Mouse (Mus musculus) hindbrain, embryonic 12.5 days (tissue): Measurements from ENCODE around the gene Tstd2. TPM values are rescaled to one million over a fixed set of nuclear protein-coding genes. Genes with fewer than 3 reads are reported as not detected.

ENCODE experiments used
- ATAC-seq: fragments of 200-750 bp; cut with Nextera tagmentation; 2 replicates; pipeline ENCODE4 v1.8.0; 2017; ENCODE audit warnings: moderate TSS enrichment; ENCODE audit not compliant: low FRiP score
- H3K27ac ChIP-seq: fragments of 300-500 bp; sonication (generic); 2 replicates; pipeline ENCODE4 v1.5.1; 2016; ENCODE audit warnings: mild to moderate bottlenecking
- H3K27me3 ChIP-seq: fragments of 300-500 bp; sonication (generic); 2 replicates; pipeline ENCODE4 v1.6.1; 2016; ENCODE audit warnings: mild to moderate bottlenecking
- H3K36me3 ChIP-seq: fragments of 300-500 bp; sonication (generic); 2 replicates; pipeline ENCODE4 v1.6.1; 2016; ENCODE audit warnings: mild to moderate bottlenecking
- H3K4me1 ChIP-seq: fragments of 300-500 bp; sonication (generic); 2 replicates; pipeline ENCODE4 v1.6.1; 2016
- H3K4me2 ChIP-seq: fragments of 300-500 bp; sonication (generic); replicated peaks from 2 replicates; pipeline ENCODE4 v1.6.1; 2016; ENCODE audit warnings: mild to moderate bottlenecking
- H3K4me3 ChIP-seq: fragments of 300-500 bp; sonication (generic); 2 replicates; pipeline ENCODE4 v1.5.1; 2016; ENCODE audit warnings: mild to moderate bottlenecking
- H3K9ac ChIP-seq: fragments of 300-500 bp; sonication (generic); 2 replicates; pipeline ENCODE4 v1.6.1; 2016; ENCODE audit warnings: mild to moderate bottlenecking, moderate library complexity
- H3K9me3 ChIP-seq: fragments of 300-500 bp; sonication (generic); replicated peaks from 2 replicates; pipeline ENCODE4 v1.6.1; 2016; ENCODE audit warnings: mild to moderate bottlenecking
- WGBS: fragments of 180-500 bp; shearing (Covaris S2); methylation state at CpG from one replicate; pipeline ENCODE4 v1.1.7; 2016; 5-methylcytosine and 5-hydroxymethylcytosine counted together
- polyA plus RNA-seq: library from polyadenylated mRNA; unstranded; fragments of >200 nt; fragmentation: Nextera tagmentation; extraction: Ambion mirVana; gene quantifications from 2 replicates; pipeline ENCODE4 v1.2.1, GENCODE M21; 2016

Gene Tstd2
- 55.6 and 56.1 TPM in 2 replicates for polyA plus RNA-seq

- H3K9me3 ChIP-seq = no peaks in the 10 kb centered on the region
- ATAC-seq = peak; percentile 92
- H3K27ac ChIP-seq = peak within 1 kb of the TSS; percentile 98
- peak within 1 kb of the TSS; percentile 87 for H3K4me2 ChIP-seq
- H3K27me3 ChIP-seq = no peaks in the 10 kb centered on the region
- peaks cover 18% of the 10 kb centered on the region for H3K36me3 ChIP-seq
- under 1% methylated on average over 88 of the region's 90 CpGs for WGBS
- H3K4me1 ChIP-seq = peaks cover 25% of the 10 kb centered on the region
- peak within 1 kb of the TSS; percentile 92 for H3K4me3 ChIP-seq
- H3K9ac ChIP-seq = peak within 1 kb of the TSS; percentile 95
These were observed at the start of gene Tstd2, which contains the start of gene Ncbp1 for GRCm38 (mm10) chr4:46138287-46139222. Gene Tstd2, minus strand, starts transcription at chr4:46138694. Gene Ncbp1, plus strand, starts transcription at chr4:46138613.

GRCm38 (mm10) chr4:46186466-46186865, 48.0 kb upstream of the Tstd2 start:
- Histone ChIP-seq H3K36me3 (peaks cover 77% of the 10 kb centered on the region), H3K27me3 (no peaks in the 10 kb centered on the region), H3K27ac (no peak overlapping the region), H3K9me3 (no peaks in the 10 kb centered on the region), H3K9ac (no peak overlapping the region), H3K4me2 (no peak overlapping the region), H3K4me3 (no peak overlapping the region), H3K4me1 (no peaks in the 10 kb centered on the region)
- WGBS = 71% methylated on average over 3 of the region's 3 CpGs
- ATAC-seq = no peak

GRCm38 (mm10) chr4:46185890-46186289, 47.4 kb upstream of the Tstd2 start:
- 89% methylated on average over 9 of the region's 9 CpGs for WGBS
- ATAC-seq = no peak
- H3K9ac ChIP-seq = no peak overlapping the region
- H3K4me2 ChIP-seq = no peak overlapping the region
- H3K27me3 ChIP-seq = no peaks in the 10 kb centered on the region
- no peaks in the 10 kb centered on the region for H3K9me3 ChIP-seq
- H3K4me1 ChIP-seq = no peaks in the 10 kb centered on the region
- H3K27ac ChIP-seq = no peak overlapping the region
- H3K4me3 ChIP-seq = no peak overlapping the region
- peaks cover 80% of the 10 kb centered on the region for H3K36me3 ChIP-seq

DNA sequence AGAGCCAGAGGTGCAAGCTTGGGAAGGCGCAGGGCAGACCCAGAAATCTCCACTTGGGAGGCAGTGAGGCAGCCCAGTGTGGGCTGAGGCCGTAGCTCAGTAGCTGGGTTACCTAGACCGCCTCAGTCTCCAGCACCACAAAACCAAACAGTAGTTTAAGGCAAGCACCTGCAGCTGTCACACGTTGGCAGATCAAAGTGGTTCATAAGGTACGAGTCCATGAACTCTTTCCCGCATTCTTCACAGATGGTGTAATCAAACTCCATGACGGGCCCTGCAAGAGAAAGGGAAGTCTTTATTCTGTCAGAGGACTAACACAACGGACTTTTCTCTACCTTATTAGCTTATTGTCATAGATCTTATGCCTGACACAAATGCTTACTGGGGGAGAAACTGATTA, 46.9 kb upstream of the Tstd2 start:
- H3K27me3 ChIP-seq = no peaks in the 10 kb centered on the region
- WGBS = 84% methylated on average over 8 of the region's 8 CpGs
- no peak for ATAC-seq

GRCm38 (mm10) chr4:46182181-46182580, 43.7 kb upstream of the Tstd2 start:
- Histone ChIP-seq H3K4me1 (no peaks in the 10 kb centered on the region), H3K4me3 (no peak overlapping the region), H3K4me2 (no peak overlapping the region), H3K36me3 (peaks cover 75% of the 10 kb centered on the region), H3K27ac (no peak overlapping the region), H3K27me3 (no peaks in the 10 kb centered on the region), H3K9ac (no peak overlapping the region), H3K9me3 (no peaks in the 10 kb centered on the region)
- no peak for ATAC-seq
- 87% methylated on average over 7 of the region's 7 CpGs for WGBS

More for the DNA sequence above, 46.9 kb upstream of the Tstd2 start:
- H3K27ac ChIP-seq = no peak overlapping the region
- H3K4me3 ChIP-seq = no peak overlapping the region
- H3K4me2 ChIP-seq = no peak overlapping the region
- H3K4me1 ChIP-seq = no peaks in the 10 kb centered on the region
- no peak overlapping the region for H3K9ac ChIP-seq
- peaks cover 79% of the 10 kb centered on the region for H3K36me3 ChIP-seq
- no peaks in the 10 kb centered on the region for H3K9me3 ChIP-seq

GRCm38 (mm10) chr4:46181168-46181567, 42.7 kb upstream of the Tstd2 start:
- Histone ChIP-seq H3K4me1 (no peaks in the 10 kb centered on the region), H3K4me2 (no peak overlapping the region), H3K9me3 (no peaks in the 10 kb centered on the region), H3K9ac (no peak overlapping the region), H3K27ac (no peak overlapping the region), H3K27me3 (no peaks in the 10 kb centered on the region), H3K36me3 (peaks cover 78% of the 10 kb centered on the region), H3K4me3 (no peak overlapping the region)
- ATAC-seq = no peak
- WGBS = 71% methylated on average over 6 of the region's 6 CpGs

DNA sequence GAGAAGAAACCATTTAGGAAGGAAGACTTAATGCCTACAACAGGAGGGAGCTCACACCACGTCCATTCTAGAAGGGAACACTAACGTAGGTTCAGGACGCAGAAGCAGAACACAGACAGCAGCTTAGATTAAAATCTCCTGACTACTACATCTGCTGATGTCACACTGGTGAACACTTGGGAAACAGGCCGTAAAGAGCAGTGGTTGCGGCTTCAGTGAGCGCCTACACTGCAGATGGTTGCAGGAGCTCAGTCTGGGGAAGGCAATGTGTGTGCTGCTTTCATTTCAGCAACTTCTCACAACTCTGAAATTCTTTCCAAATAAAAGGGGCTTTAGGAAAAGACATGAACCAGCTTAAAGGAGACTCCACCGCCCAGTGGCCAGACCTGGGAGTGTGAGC, 39.0 kb upstream of the Tstd2 start:
- H3K9ac ChIP-seq = no peak overlapping the region
- 93% methylated on average over 7 of the region's 7 CpGs for WGBS
- ATAC-seq = no peak
- H3K27ac ChIP-seq = no peak overlapping the region
- no peaks in the 10 kb centered on the region for H3K9me3 ChIP-seq
- H3K4me2 ChIP-seq = no peak overlapping the region
- no peak overlapping the region for H3K4me3 ChIP-seq
- H3K36me3 ChIP-seq = peaks cover 76% of the 10 kb centered on the region
- no peaks in the 10 kb centered on the region for H3K4me1 ChIP-seq
- no peaks in the 10 kb centered on the region for H3K27me3 ChIP-seq

DNA sequence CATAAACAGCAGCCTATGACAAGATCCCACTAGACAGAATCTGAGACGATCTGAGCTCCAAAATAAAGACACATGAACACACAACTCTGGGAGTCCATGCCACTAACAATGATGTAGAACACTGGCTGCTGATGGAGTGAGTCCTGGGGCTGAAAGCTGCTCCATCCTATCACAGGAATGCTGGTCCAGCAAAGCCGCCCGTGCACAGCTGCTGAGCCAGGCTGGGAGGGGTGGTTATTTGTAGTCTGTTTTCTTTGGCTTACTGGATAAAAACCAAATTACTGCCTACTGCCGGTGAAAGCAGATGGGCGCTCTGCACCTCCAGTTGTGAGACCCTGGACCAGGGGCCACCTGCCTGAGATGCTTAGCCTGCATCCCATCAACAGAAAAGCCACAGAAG, 38.5 kb upstream of the Tstd2 start:
- no peak for ATAC-seq
- H3K4me2 ChIP-seq = no peak overlapping the region
- no peaks in the 10 kb centered on the region for H3K27me3 ChIP-seq
- 90% methylated on average over 5 of the region's 5 CpGs for WGBS
- H3K4me1 ChIP-seq = no peaks in the 10 kb centered on the region
- no peak overlapping the region for H3K27ac ChIP-seq
- no peaks in the 10 kb centered on the region for H3K9me3 ChIP-seq
- peaks cover 76% of the 10 kb centered on the region for H3K36me3 ChIP-seq
- H3K9ac ChIP-seq = no peak overlapping the region
- no peak overlapping the region for H3K4me3 ChIP-seq

- no peak overlapping the region for H3K9ac ChIP-seq
- no peak overlapping the region for H3K27ac ChIP-seq
- H3K4me2 ChIP-seq = no peak overlapping the region
- no peaks in the 10 kb centered on the region for H3K9me3 ChIP-seq
- no peaks in the 10 kb centered on the region for H3K4me1 ChIP-seq
- WGBS = 80% methylated on average over 4 of the region's 4 CpGs
- H3K27me3 ChIP-seq = no peaks in the 10 kb centered on the region
- no peak overlapping the region for H3K4me3 ChIP-seq
- H3K36me3 ChIP-seq = peaks cover 76% of the 10 kb centered on the region
- no peak for ATAC-seq
These were observed 37.8 kb upstream of the Tstd2 start for GRCm38 (mm10) chr4:46176313-46176712.

- no peak for ATAC-seq
- no peaks in the 10 kb centered on the region for H3K4me1 ChIP-seq
- WGBS = 85% methylated on average over 7 of the region's 7 CpGs
- H3K9ac ChIP-seq = no peak overlapping the region
- peaks cover 91% of the 10 kb centered on the region for H3K36me3 ChIP-seq
- no peak overlapping the region for H3K4me2 ChIP-seq
- H3K27me3 ChIP-seq = no peaks in the 10 kb centered on the region
- no peaks in the 10 kb centered on the region for H3K9me3 ChIP-seq
- H3K27ac ChIP-seq = no peak overlapping the region
- no peak overlapping the region for H3K4me3 ChIP-seq
These were observed 33.3 kb upstream of the Tstd2 start for GRCm38 (mm10) chr4:46171761-46172160.

DNA sequence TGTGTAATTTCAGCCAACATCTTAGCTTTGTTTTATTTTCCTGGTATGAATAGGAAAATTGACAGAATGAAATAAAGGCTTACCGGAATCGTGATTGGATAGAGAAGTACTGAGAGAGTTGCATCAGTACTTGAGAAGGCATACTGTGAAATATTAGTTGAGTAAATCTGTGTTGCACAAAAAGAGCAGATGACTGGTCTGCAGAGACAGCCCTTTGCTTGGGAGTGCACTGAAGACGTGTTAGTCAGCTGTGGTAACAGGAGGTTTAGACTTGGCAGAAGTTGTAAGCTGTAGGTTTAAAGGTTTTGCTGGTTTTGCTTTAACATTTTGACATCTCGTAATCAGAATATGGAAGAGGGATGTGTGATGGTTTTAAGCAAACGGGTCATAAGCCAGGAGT, 27.3 kb upstream of the Tstd2 start:
- peaks cover 88% of the 10 kb centered on the region for H3K36me3 ChIP-seq
- H3K27ac ChIP-seq = no peak overlapping the region
- no peaks in the 10 kb centered on the region for H3K27me3 ChIP-seq
- no peak overlapping the region for H3K4me2 ChIP-seq
- ATAC-seq = no peak
- H3K9me3 ChIP-seq = no peaks in the 10 kb centered on the region
- no peak overlapping the region for H3K4me3 ChIP-seq
- no peak overlapping the region for H3K9ac ChIP-seq
- no peaks in the 10 kb centered on the region for H3K4me1 ChIP-seq
- WGBS = 96% methylated on average over 5 of the region's 5 CpGs

GRCm38 (mm10) chr4:46164027-46164426, 25.5 kb upstream of the Tstd2 start:
- ATAC-seq = no peak
- H3K4me1 ChIP-seq = no peaks in the 10 kb centered on the region
- no peaks in the 10 kb centered on the region for H3K27me3 ChIP-seq
- no peaks in the 10 kb centered on the region for H3K9me3 ChIP-seq
- H3K9ac ChIP-seq = no peak overlapping the region
- no peak overlapping the region for H3K4me2 ChIP-seq
- 93% methylated on average over 2 of the region's 2 CpGs for WGBS
- peaks cover 82% of the 10 kb centered on the region for H3K36me3 ChIP-seq
- no peak overlapping the region for H3K27ac ChIP-seq
- no peak overlapping the region for H3K4me3 ChIP-seq
